Mouse (Mus musculus): Measurements from ENCODE around the gene Pde4a. TPM values are rescaled to one million over a fixed set of nuclear protein-coding genes. Genes with fewer than 3 reads are reported as not detected.
"Not testable (repeated sequence)": the region's sequence is repeated elsewhere in the genome, so short reads cannot be mapped to it uniquely, and the experiment has no call there.

Gene Pde4a
- polyA plus RNA-seq, 1 experiment = 13.8 TPM

DNA sequence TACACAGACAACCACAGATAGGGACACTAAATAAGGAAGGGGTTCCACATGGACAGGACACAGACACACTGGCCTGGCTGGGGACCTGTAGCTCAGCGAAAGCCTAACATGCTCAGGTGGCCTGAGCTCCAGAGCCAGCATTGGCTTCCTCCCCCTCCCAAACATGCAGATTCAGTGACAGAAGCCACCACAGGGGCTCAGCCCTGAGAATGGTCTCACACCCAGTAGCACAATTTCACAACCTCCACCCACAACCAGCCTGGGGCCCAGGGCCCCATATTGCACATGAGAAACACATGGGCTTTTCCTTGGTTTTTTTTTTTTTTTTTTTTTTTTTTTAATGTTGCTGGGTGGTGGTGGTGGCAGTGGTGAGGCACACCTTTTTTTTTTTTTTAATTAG lies 80.8 kb downstream of the Pde4a start:
- no peak overlapping the region for H3K4me3 ChIP-seq (replicated peaks; ENCODE audit: extremely low read depth, low read depth, low read length)
- 95% methylated on average over 1 of the region's 1 CpGs for WGBS
- TF ChIP-seq POLR2A (IDR thresholded peaks at IDR 0.05; ENCODE audit: borderline replicate concordance, extremely low read depth, low read depth, low read length) = no peak
- no peak for TF ChIP-seq CTCF (IDR thresholded peaks at IDR 0.05; ENCODE audit: insufficient read depth, low read length)
- DNase-seq = no peak
- peaks cover 6% of the 10 kb centered on the region; the same call in 1 of the 2 replicates for H3K4me1 ChIP-seq (ENCODE audit: control insufficient read depth, insufficient read depth, low read length)

DNA sequence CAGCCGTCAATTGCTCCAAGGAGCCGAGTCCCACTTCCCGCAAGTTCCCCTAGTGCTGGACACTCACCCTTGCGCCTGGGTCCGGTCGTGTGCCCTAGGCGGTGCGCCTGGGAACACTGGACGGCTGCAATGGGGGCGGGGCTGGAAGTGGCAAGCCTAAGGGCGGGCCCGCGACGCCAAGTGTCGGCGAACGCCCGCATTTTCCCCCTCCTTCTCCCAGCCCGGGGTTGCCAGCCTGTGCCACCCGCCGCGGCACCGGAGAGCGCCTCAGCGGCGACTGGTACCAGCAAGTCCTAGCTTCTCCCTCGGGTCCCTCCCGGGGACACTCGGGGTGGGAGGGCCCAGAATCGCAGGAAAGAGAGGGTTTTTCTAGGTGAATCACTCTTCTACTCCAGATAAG lies 82.8 kb downstream of the Pde4a start, which contains the start of gene S1pr5:
TSS of gene S1pr5 (minus strand) at position 118 of the 400 bp plus-strand sequence.
- 4% methylated on average over 30 of the region's 30 CpGs for WGBS
- Histone ChIP-seq H3K4me3 (replicated peaks; ENCODE audit: extremely low read depth, low read depth, low read length) (no peak within 1 kb of the TSS), H3K4me1 (ENCODE audit: control insufficient read depth, insufficient read depth, low read length) (peaks cover 6% of the 10 kb centered on the region; the same call in 1 of the 2 replicates)
- DNase-seq = peak; percentile 42
- no peak for TF ChIP-seq POLR2A (IDR thresholded peaks at IDR 0.05; ENCODE audit: borderline replicate concordance, extremely low read depth, low read depth, low read length)
- no peak for TF ChIP-seq CTCF (IDR thresholded peaks at IDR 0.05; ENCODE audit: insufficient read depth, low read length)

DNA sequence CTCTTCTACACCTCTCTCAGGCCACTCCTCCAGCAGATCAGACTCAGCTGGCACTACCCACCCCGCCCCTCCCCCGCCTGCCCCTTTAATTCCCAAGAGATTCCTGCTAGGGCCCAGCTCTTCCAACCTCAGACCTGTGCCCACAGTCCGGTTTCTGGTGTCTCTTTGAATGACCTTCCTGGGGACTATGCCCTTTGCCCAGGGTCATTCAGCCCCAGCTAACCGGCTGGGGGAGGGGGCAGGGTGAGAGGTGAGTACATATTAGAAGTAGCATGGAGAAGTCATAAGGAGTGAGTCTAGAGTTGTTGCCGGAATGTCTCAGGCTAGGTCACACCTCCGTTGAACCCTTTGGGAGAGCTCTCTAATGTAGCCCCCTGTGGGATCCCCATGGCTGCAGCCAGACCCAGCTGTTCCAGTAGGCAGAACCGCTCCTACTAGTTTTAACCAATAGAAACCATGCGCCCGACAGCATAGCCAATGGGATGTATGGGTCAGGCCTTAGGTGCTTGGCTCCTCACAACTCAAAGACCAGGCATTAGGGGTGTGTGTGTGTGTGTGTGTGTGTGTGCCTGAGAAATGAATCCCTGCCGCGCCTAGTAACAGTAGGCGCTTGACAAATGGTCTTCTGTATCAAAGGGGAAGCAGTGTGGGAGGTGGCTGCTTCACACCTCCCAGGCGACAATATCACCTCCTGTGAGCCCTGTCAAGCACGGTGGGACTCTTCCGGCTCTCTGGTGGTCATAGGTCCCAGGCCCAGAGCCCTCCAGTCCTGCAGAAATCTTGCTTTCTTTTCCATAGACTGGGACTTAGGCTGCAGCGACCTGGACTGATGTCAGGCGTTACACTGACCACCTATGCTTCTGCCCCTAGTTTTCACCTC lies 84.4 kb downstream of the Pde4a start:
- 31% methylated on average over 17 of the region's 17 CpGs for WGBS
- TF ChIP-seq POLR2A (IDR thresholded peaks at IDR 0.05; ENCODE audit: borderline replicate concordance, extremely low read depth, low read depth, low read length) (no peak), CTCF (IDR thresholded peaks at IDR 0.05; ENCODE audit: insufficient read depth, low read length) (no peak)
- no peak for DNase-seq
- Histone ChIP-seq H3K4me1 (ENCODE audit: control insufficient read depth, insufficient read depth, low read length) (no peaks in the 10 kb centered on the region), H3K4me3 (replicated peaks; ENCODE audit: extremely low read depth, low read depth, low read length) (no peak overlapping the region)

DNA sequence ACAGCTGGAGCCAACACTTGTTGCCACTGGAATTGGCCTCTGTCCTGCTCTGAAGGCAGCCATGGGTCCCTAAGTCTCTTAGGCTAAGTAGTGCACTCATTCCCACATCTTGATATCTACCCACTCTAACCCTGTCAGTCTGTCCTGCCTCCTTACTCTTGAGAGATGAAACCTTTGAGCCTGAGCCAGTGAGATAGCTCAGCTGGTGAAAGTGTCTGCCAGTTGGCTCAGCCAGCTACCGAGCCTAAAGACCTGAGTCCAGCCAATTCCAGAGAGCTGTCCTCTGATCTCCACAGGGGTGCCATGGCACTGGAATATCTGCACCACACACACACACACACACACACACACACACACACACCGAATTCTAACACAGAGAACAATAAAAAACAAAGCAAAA lies 85.0 kb downstream of the Pde4a start:
- no peak for TF ChIP-seq CTCF (IDR thresholded peaks at IDR 0.05; ENCODE audit: insufficient read depth, low read length)
- TF ChIP-seq POLR2A (IDR thresholded peaks at IDR 0.05; ENCODE audit: borderline replicate concordance, extremely low read depth, low read depth, low read length) = no peak
- no peak for DNase-seq
- 60% methylated on average over 2 of the region's 2 CpGs for WGBS
- Histone ChIP-seq H3K4me1 (ENCODE audit: control insufficient read depth, insufficient read depth, low read length) (no peaks in the 10 kb centered on the region), H3K4me3 (replicated peaks; ENCODE audit: extremely low read depth, low read depth, low read length) (no peak overlapping the region)

DNA sequence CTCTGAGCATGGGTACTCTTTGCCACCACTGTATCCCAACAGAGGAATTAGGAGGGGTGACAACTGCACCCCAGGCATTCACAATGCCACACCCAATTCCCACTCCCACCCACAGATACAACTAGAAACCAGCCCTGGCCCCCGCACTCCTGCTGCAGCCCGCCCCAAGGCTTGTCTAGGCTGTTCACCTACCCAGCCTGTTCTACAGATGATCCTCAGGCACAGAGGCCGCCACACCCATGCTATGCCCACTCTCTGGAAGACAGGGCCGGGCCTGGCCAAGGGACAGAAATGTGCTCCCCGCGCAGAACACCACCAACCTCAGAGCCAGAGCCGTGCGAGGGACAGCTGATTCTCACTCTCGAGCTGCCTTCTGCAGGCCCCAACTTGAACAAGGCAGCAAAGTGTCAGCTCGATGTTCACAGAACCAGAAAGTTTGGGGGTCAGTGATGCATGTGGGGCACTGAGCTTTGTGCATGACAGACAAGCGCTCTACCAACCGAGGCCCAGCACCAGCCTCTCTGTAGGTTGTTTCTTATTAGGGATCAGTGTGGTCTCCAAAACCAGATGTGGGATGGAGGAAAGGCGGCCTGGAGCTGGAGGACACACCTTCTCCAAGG lies 85.7 kb downstream of the Pde4a start:
- no peak for DNase-seq
- WGBS = 59% methylated on average over 13 of the region's 13 CpGs

DNA sequence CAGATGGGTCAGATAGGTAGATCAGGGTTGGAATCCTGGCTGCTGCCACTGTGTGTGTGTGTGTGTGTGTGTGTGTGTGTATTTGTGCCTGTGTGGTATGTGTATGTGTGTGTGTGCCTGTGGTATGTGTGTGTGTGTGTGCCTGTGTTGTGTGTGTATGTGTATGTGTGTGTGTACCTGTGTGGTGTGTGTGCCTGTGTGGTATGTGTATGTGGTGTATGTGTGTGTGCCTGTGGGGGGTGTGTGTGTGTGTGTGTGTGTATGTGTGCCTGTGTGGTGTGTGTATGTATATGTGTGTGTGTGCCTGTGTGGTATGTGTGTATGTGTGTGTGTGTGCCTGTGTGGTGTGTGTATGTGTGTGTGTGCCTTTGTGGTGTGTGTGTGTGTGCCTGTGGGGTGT lies 89.2 kb downstream of the Pde4a start:
- DNase-seq = no peak
- Histone ChIP-seq H3K4me1 (ENCODE audit: control insufficient read depth, insufficient read depth, low read length) (no peaks in the 10 kb centered on the region), H3K4me3 (replicated peaks; ENCODE audit: extremely low read depth, low read depth, low read length) (no peak overlapping the region)
- TF ChIP-seq CTCF (IDR thresholded peaks at IDR 0.05; ENCODE audit: insufficient read depth, low read length) (no peak), POLR2A (IDR thresholded peaks at IDR 0.05; ENCODE audit: borderline replicate concordance, extremely low read depth, low read depth, low read length) (no peak)

More for the DNA sequence above, 85.7 kb downstream of the Pde4a start:
- H3K4me3 ChIP-seq (replicated peaks; ENCODE audit: extremely low read depth, low read depth, low read length) = no peak overlapping the region
- H3K4me1 ChIP-seq (ENCODE audit: control insufficient read depth, insufficient read depth, low read length) = no peaks in the 10 kb centered on the region
- TF ChIP-seq POLR2A (IDR thresholded peaks at IDR 0.05; ENCODE audit: borderline replicate concordance, extremely low read depth, low read depth, low read length) (no peak), CTCF (IDR thresholded peaks at IDR 0.05; ENCODE audit: insufficient read depth, low read length) (no peak)

DNA sequence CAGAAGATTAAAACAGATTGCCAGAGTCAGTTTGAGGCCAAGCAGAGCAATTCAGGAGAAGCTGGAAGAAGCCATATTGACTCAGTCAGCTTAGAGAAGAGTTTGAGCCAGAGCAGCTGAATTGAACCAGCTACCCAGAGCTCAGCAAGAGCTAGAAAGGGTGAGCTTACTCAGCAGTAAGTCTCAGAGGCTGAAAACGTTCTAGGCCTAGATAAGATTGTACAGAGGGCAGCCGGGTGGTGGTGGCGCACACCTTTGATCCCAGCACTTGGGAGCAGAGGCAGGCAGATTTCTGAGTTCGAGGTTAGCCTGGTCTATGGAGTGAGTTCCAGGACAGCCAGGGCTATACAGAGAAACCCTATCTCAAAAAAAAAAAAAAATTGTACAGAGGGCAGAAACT lies 90.8 kb downstream of the Pde4a start:
- H3K4me3 ChIP-seq (replicated peaks; ENCODE audit: extremely low read depth, low read depth, low read length); DNase-seq; H3K4me1 ChIP-seq (ENCODE audit: control insufficient read depth, insufficient read depth, low read length): not testable (repeated sequence)
- 75% methylated on average over 4 of the region's 4 CpGs for WGBS

DNA sequence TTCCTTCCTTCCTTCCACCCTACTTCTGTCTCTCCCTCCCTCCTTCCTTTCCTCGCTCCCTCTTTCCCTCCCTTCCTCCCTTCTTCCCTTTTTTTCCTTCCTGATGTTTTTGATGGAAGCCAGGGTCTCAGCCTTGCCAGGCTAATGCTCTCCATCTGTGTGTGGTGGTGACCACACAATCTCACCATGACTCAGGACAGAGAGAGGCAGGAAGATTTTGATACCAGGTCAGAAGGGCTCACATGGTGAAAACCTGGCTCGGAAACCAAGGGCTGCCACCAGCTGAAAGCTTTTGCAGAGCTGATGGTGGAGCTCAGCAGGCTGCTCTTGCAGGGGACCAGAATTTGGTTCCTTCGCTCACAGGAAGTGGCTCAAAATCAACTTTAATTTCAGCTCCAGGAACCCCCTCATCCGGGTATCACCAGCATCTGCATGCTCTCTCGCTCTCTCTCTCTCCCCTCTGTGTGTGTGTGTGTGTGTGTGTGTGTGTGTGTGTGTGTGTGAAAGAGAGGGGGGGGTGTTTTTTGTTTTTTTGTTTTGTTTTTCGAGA lies 95.1 kb downstream of the Pde4a start:
- Histone ChIP-seq H3K4me3 (replicated peaks; ENCODE audit: extremely low read depth, low read depth, low read length) (no peak overlapping the region), H3K4me1 (ENCODE audit: control insufficient read depth, insufficient read depth, low read length) (no peaks in the 10 kb centered on the region)
- WGBS = 68% methylated on average over 6 of the region's 6 CpGs
- no peak for DNase-seq
- TF ChIP-seq POLR2A (IDR thresholded peaks at IDR 0.05; ENCODE audit: borderline replicate concordance, extremely low read depth, low read depth, low read length) (no peak), CTCF (IDR thresholded peaks at IDR 0.05; ENCODE audit: insufficient read depth, low read length) (no peak)

DNA sequence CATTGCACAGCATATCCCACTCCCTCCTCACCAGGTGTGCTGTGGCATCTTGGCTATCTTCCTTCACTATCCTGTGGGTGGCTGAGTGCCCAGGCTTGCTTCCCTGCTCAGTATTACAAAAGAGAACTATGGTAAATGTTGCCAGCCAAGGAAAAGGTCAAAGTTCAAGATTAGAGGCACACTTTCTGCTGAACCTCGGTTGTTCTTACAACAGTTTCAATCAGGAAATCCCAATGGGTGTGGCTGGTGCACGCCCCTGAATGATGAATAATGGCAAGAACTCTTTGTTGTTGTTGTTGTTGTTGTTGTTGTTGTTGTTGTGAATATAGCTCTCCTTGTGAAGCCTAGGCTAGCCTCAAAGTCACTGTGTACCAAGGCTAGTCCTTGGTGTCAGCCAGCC lies 96.3 kb downstream of the Pde4a start:
- Histone ChIP-seq H3K4me3 (replicated peaks; ENCODE audit: extremely low read depth, low read depth, low read length) (no peak overlapping the region), H3K4me1 (ENCODE audit: control insufficient read depth, insufficient read depth, low read length) (no peaks in the 10 kb centered on the region; the same call in 1 of the 2 replicates)
- 40% methylated on average over 2 of the region's 2 CpGs for WGBS
- no peak for DNase-seq
- TF ChIP-seq CTCF (IDR thresholded peaks at IDR 0.05; ENCODE audit: insufficient read depth, low read length) (no peak), POLR2A (IDR thresholded peaks at IDR 0.05; ENCODE audit: borderline replicate concordance, extremely low read depth, low read depth, low read length) (no peak)

Other genes with a start within 250 kb of the Pde4a start
- 20.5 and 22.8 TPM in 2 replicates for gene Dnmt1, start 205.8 kb upstream of the Pde4a start, polyA plus RNA-seq (2012; rRNA removed)
- 24.2 and 32.1 TPM in 2 replicates for gene S1pr2, start 188.9 kb upstream of the Pde4a start, polyA plus RNA-seq (2012; rRNA removed)
- 113 and 130 TPM in 2 replicates for gene Mrpl4, start 163.0 kb upstream of the Pde4a start, polyA plus RNA-seq (2012; rRNA removed)
- 332 and 372 TPM in 2 replicates for gene Icam1, start 149.7 kb upstream of the Pde4a start, polyA plus RNA-seq (2012; rRNA removed)
- 1.8 and 1.9 TPM in 2 replicates for gene Icam4, start 136.3 kb upstream of the Pde4a start, polyA plus RNA-seq (2012; rRNA removed)
- gene Icam5, start 133.6 kb upstream of the Pde4a start, polyA plus RNA-seq (2012; rRNA removed) = 0.69 and 0.77 TPM in 2 replicates
- gene Zglp1, start 98.6 kb upstream of the Pde4a start, polyA plus RNA-seq (2012; rRNA removed) = not detected in 2 replicates
- 0.17 and 0.37 TPM in 2 replicates for gene Gm49373, start 92.6 kb upstream of the Pde4a start, polyA plus RNA-seq (2012; rRNA removed)
- gene Fdx1l, start 92.1 kb upstream of the Pde4a start, polyA plus RNA-seq (2012; rRNA removed) = 43.1 and 46.7 TPM in 2 replicates
- gene Gm38431, start 73.7 kb upstream of the Pde4a start, polyA plus RNA-seq (2012; rRNA removed) = 3.0 and 9.7 TPM in 2 replicates
- 61.9 and 63.4 TPM in 2 replicates for gene Raver1, start 73.7 kb upstream of the Pde4a start, polyA plus RNA-seq (2012; rRNA removed)
- 33.7 and 34.3 TPM in 2 replicates for gene Tyk2, start 34.5 kb upstream of the Pde4a start, polyA plus RNA-seq (2012; rRNA removed)
- 49.3 and 65.5 TPM in 2 replicates for gene Cdc37, start 15.7 kb upstream of the Pde4a start, polyA plus RNA-seq (2012; rRNA removed)
- gene Keap1, start 73.6 kb downstream of the Pde4a start, polyA plus RNA-seq (2012; rRNA removed) = 81.2 and 88.3 TPM in 2 replicates
- gene S1pr5, start 82.7 kb downstream of the Pde4a start, polyA plus RNA-seq (2012; rRNA removed) = 9.7 and 11.3 TPM in 2 replicates
- gene Atg4d, start 99.6 kb downstream of the Pde4a start, polyA plus RNA-seq (2012; rRNA removed) = 31.9 and 36.8 TPM in 2 replicates
- gene Kri1, start 122.3 kb downstream of the Pde4a start, polyA plus RNA-seq (2012; rRNA removed) = 16.9 and 21.5 TPM in 2 replicates
- gene Cdkn2d, start 125.7 kb downstream of the Pde4a start, polyA plus RNA-seq (2012; rRNA removed) = 33.5 and 34.7 TPM in 2 replicates
- 21.4 and 33.9 TPM in 2 replicates for gene Ap1m2, start 146.6 kb downstream of the Pde4a start, polyA plus RNA-seq (2012; rRNA removed)
- gene Slc44a2, start 155.0 kb downstream of the Pde4a start, polyA plus RNA-seq (2012; rRNA removed) = 192 and 271 TPM in 2 replicates
- gene Ilf3, start 202.2 kb downstream of the Pde4a start, polyA plus RNA-seq (2012; rRNA removed) = 31.8 and 35.2 TPM in 2 replicates
- 27.7 and 29.5 TPM in 2 replicates for gene Qtrt1, start 246.1 kb downstream of the Pde4a start, polyA plus RNA-seq (2012; rRNA removed)

Measured in lung, adult 2 months (tissue).